Mouse (Mus musculus) embryo, embryonic 10.5 days (tissue): ENCODE data around the gene Dhrs7b.
"Not testable (repeated sequence)": the region's sequence is repeated elsewhere in the genome, so short reads cannot be mapped to it uniquely, and the experiment has no call there.

Experiments used
- DNase-seq: peaks from one replicate; pipeline ENCODE4 v3.0.0-alpha.2; 2015; ENCODE audit warnings: low spot score

Dhrs7b gene

DNA sequence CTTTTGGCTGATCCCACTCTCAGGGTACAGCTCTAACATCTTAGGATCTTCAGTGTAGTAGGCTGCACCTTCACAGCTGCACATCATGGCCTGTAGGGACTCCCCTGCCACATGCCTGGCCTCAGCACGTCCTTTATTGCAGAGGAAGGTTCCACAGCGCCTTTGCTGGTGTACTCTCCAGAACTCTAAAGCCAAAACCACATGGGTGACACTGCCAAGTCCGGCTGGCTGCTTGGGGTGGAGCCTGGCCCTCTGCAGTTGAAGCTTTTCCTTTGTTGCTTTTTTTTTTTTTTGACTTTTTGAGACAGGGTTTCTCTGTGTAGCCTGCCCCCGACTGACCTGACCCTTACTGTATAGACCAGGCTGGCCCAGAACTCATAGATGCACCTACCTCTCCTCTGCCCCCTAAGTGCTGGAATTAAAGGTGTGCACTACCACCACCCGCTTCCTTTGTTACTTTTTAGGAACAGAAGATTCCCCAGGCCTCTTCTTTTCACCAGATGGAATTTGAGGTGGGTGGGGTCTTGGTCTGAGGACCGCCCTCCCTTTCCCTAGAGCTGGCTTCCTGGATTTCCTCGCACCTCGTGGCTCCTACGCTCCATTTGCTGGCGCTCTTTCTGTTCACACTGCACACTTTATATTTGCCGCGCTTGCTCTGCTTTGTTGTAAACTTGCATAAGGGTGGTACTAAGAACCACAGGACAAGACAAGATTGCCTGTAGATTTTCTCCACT lies 11.2 kb downstream of the Dhrs7b start:
- no peak for DNase-seq

DNA sequence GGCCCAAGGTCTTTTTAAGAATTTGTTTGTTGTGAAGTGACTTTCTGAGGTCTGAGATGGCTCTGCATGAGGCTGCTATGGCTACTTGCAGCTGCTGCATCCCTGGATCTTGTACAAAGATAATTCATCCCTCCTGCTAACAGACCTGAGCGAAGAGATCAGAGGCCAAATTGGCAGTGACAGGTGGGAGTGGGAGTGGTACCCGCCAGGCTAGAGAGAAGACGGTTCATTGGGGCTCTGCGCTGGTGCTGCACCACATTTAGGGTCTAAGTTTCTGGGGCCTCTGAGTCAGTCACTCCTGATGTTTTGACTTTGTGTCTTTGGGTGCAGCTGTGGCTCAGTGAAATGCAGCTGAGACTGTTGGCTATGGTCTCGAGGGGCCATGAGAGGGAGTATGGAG lies 13.0 kb downstream of the Dhrs7b start:
- DNase-seq, result no peak

DNA sequence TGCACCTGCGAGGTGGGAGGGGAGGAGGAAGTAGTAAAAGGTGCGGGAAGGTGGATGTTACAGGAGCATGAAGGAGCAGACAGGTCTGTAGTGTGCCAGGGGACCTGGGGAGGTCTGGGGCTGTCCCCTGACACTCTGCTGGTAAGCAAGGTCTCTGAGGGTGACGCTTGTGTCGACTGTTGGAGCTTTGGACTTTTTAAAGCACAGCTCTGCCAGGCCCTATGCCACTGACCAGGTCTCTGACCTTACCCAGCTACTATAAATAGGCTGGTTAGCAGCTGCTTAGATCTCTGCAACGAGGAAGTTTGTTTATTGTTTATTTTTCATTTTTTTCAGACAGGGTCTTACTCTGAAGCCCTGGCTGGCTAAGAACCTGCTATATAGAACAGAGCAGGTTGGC lies 15.0 kb downstream of the Dhrs7b start:
- no peak for DNase-seq

DNA sequence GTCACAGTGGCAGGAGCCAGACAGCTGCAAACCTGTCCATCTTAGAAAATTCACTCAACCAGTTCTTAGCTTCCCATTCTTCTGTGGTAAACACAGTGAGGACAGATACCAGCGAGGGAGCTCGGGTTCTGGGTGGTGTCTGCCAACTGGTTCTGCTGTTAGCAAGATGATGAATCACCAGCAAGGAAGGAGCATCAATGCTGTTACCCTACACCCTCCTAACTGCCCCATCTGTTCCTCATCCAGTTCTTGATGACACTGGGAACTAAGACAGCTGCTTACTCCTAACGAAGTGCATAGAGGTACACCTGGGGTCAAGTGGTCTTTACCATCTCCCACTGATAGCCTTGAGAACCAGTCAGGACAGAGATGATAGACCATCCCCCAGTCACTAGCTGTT lies 26.2 kb downstream of the Dhrs7b start:
- DNase-seq, result no peak

DNA sequence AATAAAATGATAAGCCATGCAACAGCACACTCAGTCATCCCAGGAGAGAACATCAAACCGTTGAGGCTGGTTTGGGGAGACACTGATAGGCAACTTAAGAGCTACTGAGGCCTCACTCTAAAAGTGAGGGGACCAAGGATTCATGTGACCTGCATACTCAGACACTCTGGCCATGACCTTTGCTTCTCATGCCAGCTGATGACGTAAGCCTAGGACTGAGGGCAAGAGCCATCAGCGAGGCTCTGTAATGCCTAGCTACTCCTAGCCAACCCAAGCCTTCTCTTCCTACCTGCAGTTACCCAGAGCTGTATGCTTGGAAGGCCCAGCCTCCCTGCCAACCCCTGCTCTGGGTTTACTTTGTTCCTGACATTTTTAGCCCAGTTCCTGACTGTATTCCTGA lies 31.6 kb downstream of the Dhrs7b start:
- DNase-seq, result no peak

DNA sequence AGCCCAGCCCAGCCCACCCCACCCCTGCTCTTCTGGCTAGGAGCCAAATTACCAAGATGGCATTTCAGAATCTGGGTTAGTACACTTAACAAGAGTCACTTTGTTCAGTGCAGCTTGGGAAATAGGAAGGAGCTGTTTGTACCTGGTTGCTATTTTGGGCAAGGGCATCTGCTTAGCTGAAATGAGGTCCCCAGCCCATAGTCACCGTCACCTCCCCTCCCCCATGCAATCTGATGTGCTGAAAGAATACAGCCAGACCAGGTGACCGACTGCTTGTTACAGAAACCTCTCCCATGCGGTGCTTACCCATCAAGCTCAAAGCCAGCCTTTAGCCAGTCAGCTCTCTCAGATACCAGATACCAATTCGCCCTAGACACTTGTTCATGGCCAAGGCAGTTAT lies 32.8 kb downstream of the Dhrs7b start:
- no peak for DNase-seq

DNA sequence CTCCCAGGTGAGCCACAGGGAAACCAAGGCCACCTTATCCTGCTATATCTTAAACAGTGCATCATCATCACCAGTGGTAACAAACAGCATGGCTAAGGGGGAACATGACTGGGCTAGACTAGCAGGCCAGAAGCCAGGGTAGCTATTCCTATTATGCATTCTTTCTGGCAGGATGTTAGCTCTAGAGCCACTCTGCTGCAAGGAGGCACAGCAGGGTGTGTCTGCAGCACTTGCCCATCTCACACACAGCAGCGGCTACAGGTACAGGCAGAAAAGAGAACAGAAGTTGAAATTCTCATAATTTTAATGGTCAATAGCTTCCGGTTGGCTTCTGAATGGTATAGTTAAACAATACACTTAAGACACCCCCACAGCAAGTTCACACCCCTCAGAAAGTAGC lies 33.7 kb downstream of the Dhrs7b start:
- no peak for DNase-seq

DNA sequence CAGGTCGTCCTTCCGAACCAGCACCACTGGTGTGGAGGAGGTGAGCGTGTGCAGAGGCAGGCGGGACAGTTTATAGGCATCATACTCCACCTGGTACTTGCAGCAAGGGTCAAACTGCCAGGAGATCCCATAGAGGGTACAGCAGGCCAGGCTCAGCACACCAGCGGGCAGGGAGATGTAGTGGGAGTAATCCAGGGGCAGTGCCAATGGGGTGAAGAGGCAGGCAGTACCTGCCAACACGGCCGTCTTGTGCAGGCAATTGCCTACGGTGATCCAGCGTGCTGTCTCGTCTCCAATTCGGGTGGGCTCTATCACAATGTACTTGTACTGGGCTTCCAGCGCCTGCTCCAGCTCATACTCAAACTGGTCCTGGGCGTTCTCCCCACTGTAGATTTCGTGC lies 34.5 kb downstream of the Dhrs7b start:
- DNase-seq, result no peak

DNA sequence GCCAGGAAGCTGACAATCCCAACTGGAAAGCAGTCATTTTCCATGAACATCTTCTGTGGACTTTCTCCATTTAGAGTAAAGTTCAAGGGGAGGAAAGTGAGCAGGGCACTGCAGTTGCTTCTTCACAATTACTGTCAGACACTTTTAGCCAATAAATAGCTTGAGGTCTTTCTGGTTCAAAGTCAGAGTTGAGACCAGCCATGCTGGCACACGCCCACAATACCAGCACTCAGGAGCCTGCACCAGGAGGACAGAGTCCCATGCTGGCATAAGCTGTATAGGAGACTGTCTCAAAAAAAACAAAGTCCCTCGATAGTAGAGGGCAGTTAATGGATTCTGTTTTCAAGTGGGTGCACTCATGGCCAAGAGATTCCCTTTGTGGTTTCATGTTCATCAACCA lies 35.6 kb downstream of the Dhrs7b start:
- DNase-seq, result no peak

DNA sequence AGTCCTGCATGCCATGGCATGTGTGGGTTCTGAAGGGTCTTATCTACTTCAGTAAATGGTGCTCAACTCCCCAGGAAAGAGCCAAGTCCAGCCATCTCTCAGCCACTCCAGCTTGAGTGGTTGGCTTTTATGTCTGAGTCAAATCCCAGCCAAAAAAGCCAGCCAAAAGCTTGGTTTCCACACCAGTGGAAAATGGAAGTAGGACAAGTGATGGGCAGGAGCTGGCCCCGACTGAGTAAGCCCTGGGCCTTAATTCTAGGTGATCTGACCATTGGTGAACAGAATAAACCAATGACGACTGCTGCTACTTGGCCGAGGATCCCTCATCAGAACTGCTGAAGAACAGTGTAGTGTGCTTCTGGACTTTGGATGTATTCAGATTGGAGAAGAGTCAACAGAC lies 37.0 kb downstream of the Dhrs7b start:
- no peak for DNase-seq

DNA sequence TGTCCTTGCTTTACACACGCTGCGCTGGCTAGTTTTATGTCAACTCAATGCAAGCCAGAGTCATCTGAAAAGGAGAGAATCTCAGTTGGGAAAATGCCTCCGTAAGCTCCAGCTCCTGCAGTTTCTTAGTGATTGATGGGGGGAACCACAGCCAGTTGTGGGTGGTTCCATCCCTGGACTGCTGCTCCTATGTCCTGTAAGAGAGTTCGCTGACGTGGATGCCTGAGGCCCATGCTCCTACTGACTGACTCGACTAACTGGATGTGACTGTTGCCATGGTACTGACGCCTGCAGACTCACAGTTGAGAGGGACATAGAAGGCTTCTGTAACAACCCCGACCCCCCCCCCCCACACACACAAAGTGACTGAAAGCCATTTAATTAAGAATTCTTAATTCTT lies 37.5 kb downstream of the Dhrs7b start:
- no peak for DNase-seq

DNA sequence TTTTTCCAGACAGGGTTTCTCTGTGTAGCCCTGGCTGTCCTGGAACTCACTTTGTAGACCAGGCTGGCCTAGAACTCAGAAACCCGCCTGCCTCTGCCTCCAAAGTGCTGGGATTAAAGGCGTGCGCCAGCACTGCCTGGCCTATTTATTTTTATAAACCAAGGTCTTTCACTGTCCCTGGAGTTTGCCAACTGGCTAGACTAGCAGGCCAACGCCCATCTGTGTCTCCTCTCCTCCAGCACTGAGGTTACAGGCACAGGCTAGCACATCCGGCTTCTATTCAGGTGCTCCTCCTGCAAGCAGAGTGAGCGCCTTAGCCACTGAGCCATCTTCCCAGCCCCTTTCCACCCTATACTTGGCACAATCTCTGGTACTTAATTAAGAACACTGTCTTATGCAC lies 39.0 kb downstream of the Dhrs7b start:
- DNase-seq, result not testable (repeated sequence)

DNA sequence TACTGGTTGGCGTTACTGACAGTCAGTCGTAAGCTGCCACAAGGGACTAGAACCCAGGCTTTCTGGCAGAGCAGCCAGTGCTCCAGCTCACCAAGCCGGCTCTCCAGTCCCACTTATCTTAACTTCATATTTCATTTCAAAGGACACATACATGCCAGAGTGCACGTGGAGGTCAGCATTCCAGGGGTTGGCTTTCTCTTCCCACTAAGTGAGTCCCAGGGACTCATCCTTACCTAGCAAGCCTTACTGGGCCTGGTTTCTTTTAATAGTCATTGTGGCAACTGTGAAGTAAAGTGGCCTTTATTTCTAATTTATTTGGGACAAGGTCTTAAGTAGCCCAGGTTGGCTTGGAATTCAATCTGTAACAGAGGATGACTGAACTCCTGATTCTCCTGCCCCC lies 41.0 kb downstream of the Dhrs7b start:
- DNase-seq, result no peak

DNA sequence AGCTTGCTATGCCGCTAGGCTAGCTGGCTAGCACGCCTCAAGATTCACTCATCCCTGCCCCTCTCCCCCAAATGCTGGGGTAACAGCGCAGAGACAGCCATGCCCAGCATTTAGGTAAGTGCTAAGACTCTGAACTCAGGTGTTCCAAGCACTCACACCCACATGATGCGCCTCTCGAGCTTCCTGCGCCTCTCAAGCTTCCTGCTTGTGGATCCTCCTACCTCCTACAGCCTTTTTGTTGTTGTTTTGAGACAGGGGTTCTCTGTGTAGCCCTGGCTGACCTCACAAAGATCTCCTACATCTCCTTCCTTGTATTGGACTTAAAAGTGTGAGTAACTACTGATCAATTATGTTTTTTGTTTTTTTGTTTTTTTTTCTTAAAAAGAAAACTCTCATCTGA lies 42.7 kb downstream of the Dhrs7b start:
- DNase-seq, result no peak

DNA sequence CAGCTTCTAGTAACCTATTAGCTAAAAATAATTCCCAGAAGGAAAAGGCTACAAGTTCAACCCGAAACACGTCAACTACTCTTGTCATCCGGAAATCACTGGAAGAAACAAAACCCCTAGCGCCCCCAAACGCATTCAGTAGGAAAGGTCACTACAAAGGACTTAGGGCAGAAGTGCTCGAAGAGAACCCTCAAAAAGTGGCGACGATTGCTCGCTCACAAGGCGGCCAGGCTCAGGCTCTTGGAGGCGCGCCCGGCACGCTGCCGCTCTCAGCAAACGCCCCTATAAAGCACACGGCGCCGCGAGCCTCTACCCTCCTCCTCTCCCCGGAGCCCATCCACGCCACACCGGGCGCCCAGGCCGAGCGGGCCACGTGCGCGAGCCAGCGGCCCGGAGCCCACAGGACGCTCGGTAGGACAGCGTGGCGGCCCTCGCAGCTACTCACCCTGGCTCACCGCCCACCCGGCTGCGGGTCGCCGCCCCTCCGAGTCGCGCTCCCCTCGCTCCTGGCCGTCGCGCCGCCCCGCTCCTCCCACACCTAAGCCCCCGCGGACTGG lies 47.7 kb downstream of the Dhrs7b start:
- peak; percentile 76 for DNase-seq

DNA sequence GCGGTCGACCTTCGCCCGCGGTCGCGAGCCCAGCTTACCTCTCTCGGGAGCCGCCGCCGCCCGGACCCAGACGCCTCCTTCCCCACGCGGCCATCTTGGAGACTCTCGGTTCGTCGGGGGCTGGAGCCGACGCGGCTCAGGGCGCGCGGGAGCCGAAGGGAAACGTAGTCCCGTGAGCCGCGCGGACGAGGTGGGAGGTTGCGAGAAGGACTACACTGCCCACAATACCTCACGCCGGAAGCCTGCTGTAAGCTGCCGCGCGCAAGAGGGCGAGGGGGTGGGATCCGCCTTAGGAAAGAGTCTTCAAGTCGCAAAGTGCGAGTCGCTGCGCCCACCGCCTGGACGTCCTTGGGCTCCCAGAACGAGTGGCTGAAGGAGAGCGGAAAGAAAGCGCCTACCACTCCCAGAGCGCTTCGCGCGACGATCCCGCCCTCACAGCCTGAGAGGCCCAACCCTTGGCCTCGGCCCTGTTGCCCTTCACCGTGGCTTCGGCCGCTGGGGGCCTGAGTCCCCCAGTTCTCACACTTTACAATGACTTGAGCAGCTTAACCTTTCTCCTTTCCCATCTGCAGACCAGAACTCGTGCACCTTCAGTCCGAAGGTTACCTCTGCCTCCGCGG lies 48.4 kb downstream of the Dhrs7b start, which contains the start of gene Tmem11:
Gene Tmem11 (minus strand): TSS at position 598 of the 620 bp plus-strand sequence.
- peak; percentile 98 for DNase-seq

DNA sequence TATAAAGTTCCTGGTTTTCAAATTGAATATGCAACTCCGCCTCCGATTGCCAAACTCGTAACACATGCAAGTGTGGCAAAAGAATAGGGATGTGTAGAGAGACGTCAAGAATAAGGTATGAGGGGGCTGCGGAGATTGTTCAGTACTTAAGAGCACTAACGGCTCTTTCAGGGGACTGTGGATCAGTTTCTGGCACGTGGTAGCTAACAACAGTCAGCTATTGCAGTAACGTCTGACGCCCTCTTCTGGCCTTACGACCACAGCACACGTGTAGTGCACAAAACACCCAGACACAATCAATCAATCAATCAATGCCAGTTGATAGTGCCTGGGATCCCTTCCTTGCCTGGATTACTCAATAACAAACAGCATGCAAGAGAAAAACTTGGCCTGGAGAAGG lies 49.0 kb downstream of the Dhrs7b start:
- DNase-seq, result peak; percentile 85

DNA sequence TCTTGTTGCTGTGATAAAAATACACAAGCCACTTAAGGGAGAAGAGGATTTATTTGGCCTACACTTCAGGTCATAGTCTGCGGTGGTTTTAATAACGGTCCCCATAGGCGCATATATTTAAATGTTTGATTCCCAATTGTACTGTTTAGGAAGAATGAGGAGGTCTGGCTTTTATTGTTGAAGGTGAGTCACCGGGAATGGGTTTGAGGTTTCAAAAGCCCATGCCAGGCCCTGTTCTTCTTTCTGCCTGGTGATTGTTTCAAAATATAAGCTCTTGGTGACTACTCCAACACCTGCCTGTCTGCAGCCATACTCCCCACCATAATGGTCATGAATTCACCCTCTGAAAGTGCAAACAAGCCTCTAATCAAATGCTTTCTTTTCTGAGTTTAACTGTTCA lies 50.1 kb downstream of the Dhrs7b start:
- no peak for DNase-seq

DNA sequence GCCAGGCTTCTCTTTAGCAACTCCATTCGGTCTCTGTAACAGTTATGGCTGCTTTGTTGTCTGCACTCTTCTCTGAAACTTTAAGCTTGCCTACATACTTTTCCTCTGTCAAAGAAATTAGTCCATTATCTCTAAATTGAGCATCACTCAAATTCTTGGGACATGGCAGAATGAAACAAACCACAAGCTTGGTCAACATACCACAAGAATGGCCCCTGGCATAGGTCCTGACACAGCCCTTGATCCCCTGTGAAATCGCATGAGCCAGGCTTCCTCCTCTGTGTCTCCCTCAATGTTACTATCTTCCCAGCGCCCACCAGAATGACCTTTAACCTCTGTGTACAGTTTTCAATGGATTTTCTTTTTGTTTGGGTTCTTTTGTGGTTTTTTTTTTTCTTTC lies 52.0 kb downstream of the Dhrs7b start:
- DNase-seq, result no peak

DNA sequence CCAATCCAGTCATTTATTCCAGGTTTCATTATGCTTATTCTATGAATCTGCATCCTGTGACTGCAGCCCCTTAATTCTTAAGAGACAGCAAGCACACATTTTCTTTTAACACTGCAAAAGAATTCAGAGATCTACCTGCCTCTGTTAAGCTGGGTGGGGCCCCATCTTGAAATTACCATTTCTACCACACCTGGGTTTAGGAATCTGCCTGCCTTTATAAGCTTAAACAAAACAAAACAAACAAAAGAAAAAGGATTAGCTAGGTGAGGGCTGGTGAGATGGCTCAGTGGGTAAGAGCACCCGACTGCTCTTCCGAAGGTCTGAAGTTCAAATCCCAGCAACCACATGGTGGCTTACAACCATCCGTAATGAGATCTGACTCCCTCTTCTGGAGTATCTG lies 56.6 kb downstream of the Dhrs7b start:
- DNase-seq, result not testable (repeated sequence)

DNA sequence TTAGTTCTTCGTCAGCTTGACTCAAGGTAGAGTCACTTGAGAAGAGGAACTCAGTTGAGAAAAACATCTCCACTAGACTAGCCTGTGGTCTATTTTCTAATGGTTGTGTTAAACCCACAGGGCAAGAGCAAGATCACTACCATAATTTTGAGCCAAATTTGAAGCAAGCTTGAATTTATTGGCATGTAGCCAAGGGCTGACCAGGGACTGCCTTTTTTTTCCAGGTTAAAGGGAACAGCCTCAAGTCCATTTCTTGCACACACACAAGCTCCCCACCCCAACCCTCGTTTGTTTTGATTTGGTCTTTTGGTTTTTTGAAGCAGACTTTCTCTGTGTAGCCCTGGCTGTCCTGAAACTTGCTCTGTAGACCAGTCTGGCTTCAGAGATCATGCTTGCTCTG lies 59.4 kb downstream of the Dhrs7b start:
- DNase-seq, result no peak

DNA sequence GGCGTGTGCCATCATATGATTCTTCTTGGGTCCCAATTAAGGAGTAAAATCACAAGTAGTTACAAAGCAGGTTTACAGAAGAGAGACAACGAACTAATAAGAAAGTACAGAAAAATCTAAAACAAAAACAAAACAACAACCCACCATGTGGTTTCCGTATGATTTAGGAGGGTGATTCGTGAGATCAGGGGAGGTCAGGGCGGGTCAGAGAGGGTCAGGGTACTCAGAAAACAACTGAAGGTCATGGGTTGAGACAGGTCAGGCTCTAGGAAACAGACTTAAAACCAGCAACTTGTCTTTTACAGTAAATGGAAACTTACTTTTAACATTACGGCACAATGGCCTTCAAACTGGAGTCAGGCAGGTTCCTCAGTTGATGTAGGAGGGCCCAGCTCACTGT lies 59.9 kb downstream of the Dhrs7b start:
- no peak for DNase-seq

DNA sequence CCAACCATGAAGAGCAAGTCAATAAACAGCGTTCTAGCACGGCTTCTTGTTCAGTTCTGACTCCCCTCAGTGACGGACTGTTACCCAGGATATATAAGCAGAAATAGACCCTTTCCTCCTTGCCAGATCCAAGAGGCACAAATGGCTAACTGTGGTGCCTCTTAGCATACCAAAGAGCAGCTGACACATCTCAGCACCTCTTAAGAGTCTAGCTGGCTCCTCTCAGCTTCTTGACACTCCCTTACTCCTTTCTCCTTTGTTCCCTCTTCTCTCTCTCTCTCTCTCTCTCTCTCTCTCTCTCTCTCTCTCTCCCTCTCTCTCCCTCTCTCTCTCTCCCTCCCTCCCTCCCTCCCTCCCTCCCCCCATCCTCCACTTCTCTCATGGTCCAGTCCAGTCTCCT lies 60.3 kb downstream of the Dhrs7b start:
- no peak for DNase-seq

DNA sequence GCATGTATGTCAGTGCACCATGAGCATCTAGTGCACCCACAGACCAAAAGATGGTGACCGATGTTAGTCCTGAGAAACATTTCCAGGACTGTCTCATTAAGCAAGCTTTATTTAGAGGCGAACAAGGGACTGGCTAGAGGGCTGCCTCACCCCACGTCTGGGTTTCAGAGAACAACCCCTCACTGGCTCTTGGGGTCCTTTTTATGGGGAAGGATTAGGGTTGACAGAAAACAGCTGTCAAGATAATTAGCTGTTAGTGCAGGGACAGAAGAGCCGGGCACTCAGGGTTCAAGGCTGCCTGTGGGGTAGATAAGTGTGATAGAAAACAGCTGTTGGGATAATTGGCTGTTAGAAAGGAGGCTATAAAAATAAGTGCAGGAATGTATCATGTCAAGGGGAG lies 65.5 kb downstream of the Dhrs7b start:
- DNase-seq, result peak; percentile 76
